Mouse (Mus musculus): ENCODE measurements around the gene Cd96.

DNA sequence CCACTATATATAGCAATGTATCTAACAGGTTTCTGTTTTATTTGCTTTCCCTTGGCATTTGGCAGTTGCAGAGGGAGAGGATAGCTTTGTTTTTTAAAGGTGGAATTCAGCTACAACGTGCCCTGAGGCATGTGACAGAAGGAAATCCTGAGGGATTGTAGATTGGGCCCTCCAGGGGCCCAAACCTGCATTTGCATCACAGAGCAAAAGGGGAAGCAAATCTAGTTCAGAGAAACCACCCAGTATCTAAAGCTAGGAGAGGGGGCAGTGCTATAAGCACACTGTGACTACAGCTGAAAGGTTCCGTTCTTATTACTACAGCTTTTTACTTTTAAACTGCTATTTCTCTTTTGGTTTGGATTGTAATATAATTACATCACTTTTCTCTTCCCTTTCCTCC is 18.3 kb downstream of the Cd96 start:
- TF ChIP-seq CTCF (conservative IDR thresholded peaks at IDR 0.05; ENCODE audit: low read length) (no peak), POU5F1 (IDR thresholded peaks at IDR 0.05; ENCODE audit: borderline replicate concordance, low read length) (peak; percentile 64; the same call in 1 of the 2 replicates), NANOG (IDR thresholded peaks at IDR 0.05; ENCODE audit: borderline replicate concordance, low read length) (peak; percentile 37; the same call in 1 of the 2 replicates)
